Mouse (Mus musculus) erythroblast, embryonic 14.5 days (primary cell): ENCODE measurements around the gene Clec2d.

Experiments used
- GATA1 ChIP-seq: IDR thresholded peaks from 2 replicates; pipeline ENCODE4 v1.6.1; 2012; ENCODE audit warnings: low read length, inconsistent platforms, mixed read lengths
- TAL1 ChIP-seq: IDR thresholded peaks from 3 replicates; pipeline ENCODE4 v1.6.1; 2012; ENCODE audit warnings: low read length, inconsistent platforms, mixed read lengths

DNA sequence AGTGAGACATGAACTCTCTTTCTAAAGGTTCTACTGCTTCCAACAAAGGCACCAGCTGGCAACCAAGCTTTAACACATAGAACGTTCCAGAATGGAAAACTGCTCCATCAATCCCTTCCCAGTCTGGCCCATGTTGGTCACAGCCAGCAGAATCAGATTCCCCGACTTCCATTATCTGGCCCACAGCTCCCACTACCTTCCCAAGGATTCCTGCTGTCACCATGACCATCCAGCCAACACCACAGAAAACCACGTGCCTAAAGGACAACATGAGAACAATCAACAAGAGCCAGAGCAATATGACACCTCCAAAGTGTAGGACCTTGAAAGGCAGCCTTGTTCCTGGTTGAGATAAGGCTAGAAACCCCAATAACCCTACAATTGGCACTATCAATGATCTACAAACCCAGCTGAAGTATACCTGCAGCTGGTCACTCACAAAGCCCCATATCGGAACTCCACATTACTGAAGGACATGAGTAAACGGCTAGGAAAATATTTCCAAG is 37.8 kb downstream of the Clec2d start:
- TF ChIP-seq GATA1 = no peak
- no peak for TF ChIP-seq TAL1
